Mouse (Mus musculus) E14TG2a.4 (cell line): ENCODE data around the gene Pakap.

ENCODE experiments used
- H3K27me3 ChIP-seq: 2 replicates; pipeline ENCODE4 v1.6.1; 2014; ENCODE audit warnings: low read length, control low read depth; ENCODE audit not compliant: insufficient read depth
- H3K36me3 ChIP-seq: 2 replicates; pipeline ENCODE4 v1.6.1; 2014; ENCODE audit warnings: low read length, control low read depth; ENCODE audit not compliant: insufficient read depth
- H3K4me1 ChIP-seq: replicated peaks from 2 replicates; pipeline ENCODE4 v1.6.1; 2014; ENCODE audit warnings: low read depth, low read length, control low read depth
- H3K4me3 ChIP-seq: replicated peaks from 2 replicates; pipeline ENCODE4 v1.5.1; 2014; ENCODE audit warnings: mild to moderate bottlenecking, low read length
- H3K9me3 ChIP-seq: 2 replicates; pipeline ENCODE4 v1.6.1; 2014; ENCODE audit warnings: low read length, control low read depth
- CTCF ChIP-seq: conservative IDR thresholded peaks from 2 replicates; pipeline ENCODE4 v1.5.1; 2014; ENCODE audit warnings: low read length
- NANOG ChIP-seq: IDR thresholded peaks from 2 replicates; pipeline ENCODE4 v1.6.1; 2014; ENCODE audit warnings: borderline replicate concordance, low read length, mixed read lengths
- POU5F1 ChIP-seq: IDR thresholded peaks from 2 replicates; pipeline ENCODE4 v1.6.1; 2014; ENCODE audit warnings: low read length, borderline replicate concordance

Pakap gene

DNA sequence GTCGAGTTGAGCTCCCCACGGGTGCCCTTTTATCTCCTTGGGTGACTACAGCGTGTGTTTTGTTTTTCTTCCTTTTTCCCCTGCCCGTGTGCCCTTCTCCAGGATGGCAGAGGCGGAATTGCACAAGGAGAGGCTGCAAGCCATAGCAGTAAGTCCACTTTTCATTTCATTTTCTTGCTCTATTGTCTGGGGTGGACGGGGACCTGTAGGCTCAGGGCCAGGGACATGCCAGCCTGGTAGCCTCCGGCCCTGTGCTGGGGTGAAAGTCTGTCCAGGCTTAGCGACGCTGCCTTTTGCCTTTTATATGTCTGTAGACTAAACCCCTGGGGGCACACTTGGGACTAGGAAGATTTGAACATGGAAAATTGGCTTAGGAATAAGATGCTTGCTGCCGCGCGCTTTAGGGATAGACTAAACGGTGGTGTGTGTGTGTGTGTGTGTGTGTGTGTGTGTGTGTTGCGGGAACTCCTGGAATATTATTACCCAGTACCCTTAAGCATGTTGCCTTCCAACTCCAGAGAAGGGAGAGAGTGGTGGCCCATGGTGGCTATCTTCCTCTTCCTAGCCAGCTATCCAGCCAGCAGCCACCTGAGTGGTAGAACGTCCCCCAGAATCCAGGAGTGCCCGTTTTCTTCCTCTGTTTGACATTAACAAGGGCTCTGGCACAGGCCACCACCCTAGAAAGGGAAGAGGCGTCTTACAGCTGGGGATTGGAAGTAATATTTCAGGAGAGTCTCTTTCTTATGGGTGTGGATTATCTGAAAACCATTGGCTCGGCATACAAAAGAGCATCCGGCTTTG, 489 bp downstream of the Pakap start:
- no peaks in the 10 kb centered on the region for H3K9me3 ChIP-seq
- H3K36me3 ChIP-seq, result no peaks in the 10 kb centered on the region
- H3K27me3 ChIP-seq, result peaks cover 62% of the 10 kb centered on the region
- peak overlapping the region; percentile 79 for H3K4me3 ChIP-seq
- no peak for TF ChIP-seq POU5F1
- TF ChIP-seq NANOG, result no peak
- TF ChIP-seq CTCF, result no peak
- H3K4me1 ChIP-seq, result peaks cover 10% of the 10 kb centered on the region

DNA sequence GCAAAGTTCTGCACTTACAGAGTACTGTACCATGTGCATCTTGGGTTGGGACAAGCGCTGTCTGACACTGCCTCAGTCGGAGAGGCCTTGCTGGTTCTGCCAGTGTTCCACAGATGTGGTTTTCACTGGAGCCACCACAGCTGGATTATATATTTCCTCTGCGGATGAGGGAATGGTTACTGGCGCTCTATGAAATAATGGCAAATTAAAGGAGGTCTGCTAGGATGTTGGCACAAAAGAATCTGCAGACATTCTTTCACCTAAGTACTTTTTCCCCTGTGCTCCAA, 1.0 kb downstream of the Pakap start:
- Histone ChIP-seq H3K27me3 (peaks cover 62% of the 10 kb centered on the region), H3K9me3 (no peaks in the 10 kb centered on the region), H3K36me3 (no peaks in the 10 kb centered on the region), H3K4me1 (peaks cover 10% of the 10 kb centered on the region), H3K4me3 (no peak overlapping the region)
- TF ChIP-seq POU5F1, result no peak
- no peak for TF ChIP-seq CTCF
- TF ChIP-seq NANOG, result no peak

DNA sequence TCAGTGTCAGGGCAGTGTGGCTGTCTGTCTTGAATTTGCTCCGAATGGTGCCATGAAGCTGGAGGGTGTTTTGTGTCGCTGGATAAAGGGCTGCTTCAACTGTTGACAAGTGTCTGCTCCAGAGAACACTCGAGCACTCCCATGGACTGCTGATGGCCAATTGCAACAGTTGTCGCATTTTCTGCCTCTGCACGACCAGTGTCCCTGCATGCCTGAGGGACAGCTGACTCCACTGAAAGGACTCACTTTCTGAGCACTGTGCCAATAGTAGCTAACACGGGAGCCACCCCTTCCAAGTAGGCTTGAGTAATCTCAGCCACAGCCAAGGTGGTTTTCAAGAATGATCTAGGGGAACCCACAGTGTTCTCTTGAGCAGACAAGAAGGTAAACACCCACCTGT, 1.7 kb downstream of the Pakap start:
- Histone ChIP-seq H3K36me3 (no peaks in the 10 kb centered on the region), H3K9me3 (no peaks in the 10 kb centered on the region), H3K4me1 (peaks cover 10% of the 10 kb centered on the region), H3K4me3 (no peak overlapping the region), H3K27me3 (peaks cover 61% of the 10 kb centered on the region)
- no peak for TF ChIP-seq POU5F1

DNA sequence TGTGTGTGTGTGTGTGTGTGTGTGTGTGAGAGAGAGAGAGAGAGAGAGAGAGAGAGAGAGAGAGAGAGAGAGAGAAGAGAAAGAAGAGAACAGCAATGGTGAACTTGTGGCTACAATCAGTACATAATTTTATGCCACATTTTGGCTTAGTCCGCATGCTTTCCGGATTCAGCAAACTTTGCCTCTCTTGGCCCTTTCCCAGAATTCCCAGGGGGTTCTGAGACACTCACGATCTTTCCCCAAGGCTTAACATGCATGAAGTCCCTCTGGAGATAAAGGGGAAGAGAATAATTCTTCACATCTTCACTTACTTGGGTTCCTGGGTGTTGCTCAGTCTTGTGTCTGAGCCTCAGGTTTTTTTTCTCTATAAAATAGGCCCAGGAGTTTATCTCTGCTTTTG, 2.2 kb downstream of the Pakap start:
- Histone ChIP-seq H3K4me3 (no peak overlapping the region), H3K4me1 (peaks cover 10% of the 10 kb centered on the region), H3K9me3 (no peaks in the 10 kb centered on the region), H3K36me3 (no peaks in the 10 kb centered on the region), H3K27me3 (peaks cover 56% of the 10 kb centered on the region)
- TF ChIP-seq POU5F1 (no peak), NANOG (no peak), CTCF (no peak)

DNA sequence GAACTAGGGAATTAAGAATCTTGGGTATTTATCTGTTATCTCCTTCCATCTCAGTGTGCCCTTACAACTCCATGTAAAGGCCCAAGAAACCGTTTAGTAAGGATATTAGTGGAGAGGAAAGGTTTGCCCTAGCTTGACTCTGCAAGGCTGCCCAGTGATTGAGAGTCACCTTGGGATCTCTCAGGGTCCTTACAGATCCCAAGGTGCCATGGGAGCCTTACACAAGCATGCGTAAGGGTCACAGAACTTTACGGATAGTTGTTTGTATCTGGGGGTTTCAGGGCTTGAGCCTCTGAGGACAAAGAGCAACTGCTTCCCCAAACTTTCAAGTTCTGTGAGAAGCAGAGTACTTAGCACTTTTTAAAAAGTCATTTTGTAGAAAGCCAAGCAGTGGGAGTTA, 6.2 kb downstream of the Pakap start:
- no peaks in the 10 kb centered on the region for H3K9me3 ChIP-seq
- TF ChIP-seq CTCF, result no peak
- TF ChIP-seq NANOG, result no peak
- TF ChIP-seq POU5F1, result no peak
- peaks cover 19% of the 10 kb centered on the region for H3K27me3 ChIP-seq
- no peaks in the 10 kb centered on the region for H3K36me3 ChIP-seq
- H3K4me3 ChIP-seq, result no peak overlapping the region
- no peaks in the 10 kb centered on the region for H3K4me1 ChIP-seq

DNA sequence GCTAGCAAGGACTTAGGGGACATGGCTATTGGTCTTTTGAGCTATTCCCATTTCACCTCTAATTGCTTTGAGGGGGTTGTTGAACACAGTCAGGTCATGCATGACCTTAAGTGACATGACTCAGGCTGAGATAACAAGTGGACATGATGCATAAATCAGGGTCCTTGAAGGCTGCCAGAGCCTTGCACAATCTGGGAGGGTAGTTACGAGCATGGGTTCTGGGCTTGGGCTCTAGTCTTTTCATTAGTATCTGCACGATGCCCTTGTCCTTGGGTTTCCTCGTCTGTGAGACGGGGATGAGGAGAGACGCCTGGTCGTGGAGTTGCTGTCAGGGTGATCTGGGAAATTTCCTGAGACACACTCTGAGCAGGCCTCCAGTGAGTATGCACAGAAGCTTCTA, 6.7 kb downstream of the Pakap start:
- H3K4me1 ChIP-seq, result no peaks in the 10 kb centered on the region
- no peaks in the 10 kb centered on the region for H3K9me3 ChIP-seq
- H3K27me3 ChIP-seq, result peaks cover 14% of the 10 kb centered on the region
- TF ChIP-seq POU5F1 (no peak), NANOG (no peak), CTCF (no peak)
- no peaks in the 10 kb centered on the region for H3K36me3 ChIP-seq
- H3K4me3 ChIP-seq, result no peak overlapping the region

DNA sequence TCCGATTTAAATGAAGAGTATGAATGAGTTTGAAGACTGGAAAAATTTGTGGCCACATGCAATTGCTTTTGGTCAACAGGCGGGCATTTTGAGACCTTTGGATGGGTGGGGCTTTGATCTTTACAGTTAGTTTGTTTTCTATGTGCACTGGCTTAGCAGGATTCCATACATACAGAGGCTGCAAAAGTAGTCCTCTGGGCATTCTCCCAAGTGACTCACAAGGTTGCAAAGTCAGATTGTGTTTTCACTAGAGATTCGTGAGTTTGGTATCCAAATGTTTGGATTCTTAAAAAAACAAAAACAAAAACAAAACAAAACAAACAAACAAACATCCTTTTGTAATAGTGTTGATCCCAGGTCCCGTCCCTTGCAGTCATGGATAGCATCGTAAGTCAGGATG, 7.7 kb downstream of the Pakap start:
- Histone ChIP-seq H3K27me3 (peaks cover 6% of the 10 kb centered on the region; the same call in 1 of the 2 replicates), H3K36me3 (no peaks in the 10 kb centered on the region), H3K4me1 (no peaks in the 10 kb centered on the region), H3K4me3 (no peak overlapping the region), H3K9me3 (peaks cover 5% of the 10 kb centered on the region)
- TF ChIP-seq POU5F1 (no peak), CTCF (no peak), NANOG (no peak)

DNA sequence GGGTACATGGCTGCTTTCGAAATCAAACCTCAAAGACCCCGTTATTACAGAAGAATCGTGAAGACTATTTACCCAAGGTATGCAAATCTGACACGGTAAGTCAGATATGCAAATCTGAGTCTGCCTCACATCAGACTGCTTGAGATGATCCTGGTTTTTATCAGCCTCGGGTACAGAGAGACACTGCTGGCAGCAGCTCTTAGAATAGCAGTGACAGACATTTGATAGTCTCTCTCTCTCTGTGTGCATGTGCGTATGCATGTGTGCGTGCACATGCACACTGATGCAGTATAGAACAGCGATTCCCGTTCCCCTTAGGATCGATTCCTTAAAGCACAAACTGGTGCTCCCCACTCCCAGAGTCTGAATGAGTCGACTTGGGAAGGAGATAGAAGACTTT, 8.1 kb downstream of the Pakap start:
- Histone ChIP-seq H3K27me3 (peaks cover 1% of the 10 kb centered on the region; the same call in 1 of the 2 replicates), H3K9me3 (peaks cover 5% of the 10 kb centered on the region), H3K36me3 (no peaks in the 10 kb centered on the region), H3K4me3 (no peak overlapping the region), H3K4me1 (no peaks in the 10 kb centered on the region)
- TF ChIP-seq CTCF (no peak), NANOG (no peak), POU5F1 (no peak)

DNA sequence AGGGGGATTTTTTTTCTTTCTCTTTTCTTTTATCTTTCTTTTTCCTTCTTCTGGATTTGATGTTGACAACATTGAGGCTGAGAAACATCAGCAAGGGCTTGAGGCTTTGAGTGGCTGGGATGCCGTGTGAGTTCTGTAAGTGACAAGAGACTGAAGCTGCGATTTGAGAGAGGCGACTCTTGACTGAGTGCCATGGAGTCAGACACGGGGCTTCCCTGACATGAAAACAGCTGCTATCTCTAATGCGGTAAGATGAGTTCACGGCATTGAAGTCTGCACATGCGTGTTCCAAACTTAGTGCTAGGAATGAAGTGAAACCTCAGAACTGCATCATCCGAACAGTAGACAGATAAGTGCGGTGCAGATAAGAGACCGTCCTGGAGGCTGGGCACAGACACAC, 11.7 kb downstream of the Pakap start:
- no peak overlapping the region for H3K4me3 ChIP-seq
- H3K36me3 ChIP-seq, result no peaks in the 10 kb centered on the region
- peaks cover 5% of the 10 kb centered on the region for H3K9me3 ChIP-seq
- H3K27me3 ChIP-seq, result no peaks in the 10 kb centered on the region
- TF ChIP-seq NANOG (no peak), POU5F1 (no peak), CTCF (no peak)
- no peaks in the 10 kb centered on the region for H3K4me1 ChIP-seq
